Mouse (Mus musculus) right cerebral cortex, postnatal 10 days (tissue): ENCODE results near the gene Tyw1.

Experiments used
- DNase-seq, 2 experiments: peaks; one replicate each; pipeline ENCODE4 v3.0.0; 2021; ENCODE audit warnings: low spot score in 2 of 2

Tyw1 gene

DNA sequence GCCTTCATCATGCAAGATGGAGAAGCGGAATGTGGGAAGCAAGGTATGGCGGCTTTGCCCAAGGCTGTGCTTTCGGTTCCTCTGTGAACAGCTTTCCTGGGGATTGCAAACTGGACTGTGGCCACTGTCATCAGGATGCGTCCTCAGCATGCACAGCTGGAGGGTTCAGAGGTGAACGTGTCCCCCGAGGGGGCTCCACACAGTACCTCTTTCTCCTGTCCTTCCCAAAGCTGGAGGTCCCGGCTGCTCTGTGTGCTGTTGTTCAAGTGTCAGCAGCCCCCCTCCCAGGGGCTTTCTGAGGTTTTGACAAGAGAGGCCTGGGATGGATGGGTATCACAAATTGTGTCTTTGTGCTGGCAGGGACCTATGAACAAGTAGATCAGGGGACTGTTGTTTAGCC is 131.0 kb downstream of the Tyw1 start:
- DNase-seq: no peak
